Mouse (Mus musculus) kidney, adult 2 months (tissue): Measurements from ENCODE around the gene Psen2.

Source experiments
- CTCF ChIP-seq: fragments of 200-500 bp; conservative IDR thresholded peaks from 2 replicates; pipeline ENCODE4 v1.5.1; 2011; ENCODE audit warnings: low read depth, mild to moderate bottlenecking, control low read depth, low read length, moderate library complexity, mixed read lengths; ENCODE audit not compliant: insufficient read depth, insufficient read length
- POLR2A ChIP-seq: fragments of 200-500 bp; IDR thresholded peaks from one replicate; pipeline ENCODE4 v1.6.1; 2011; ENCODE audit warnings: low read depth, low read length, control low read depth

DNA sequence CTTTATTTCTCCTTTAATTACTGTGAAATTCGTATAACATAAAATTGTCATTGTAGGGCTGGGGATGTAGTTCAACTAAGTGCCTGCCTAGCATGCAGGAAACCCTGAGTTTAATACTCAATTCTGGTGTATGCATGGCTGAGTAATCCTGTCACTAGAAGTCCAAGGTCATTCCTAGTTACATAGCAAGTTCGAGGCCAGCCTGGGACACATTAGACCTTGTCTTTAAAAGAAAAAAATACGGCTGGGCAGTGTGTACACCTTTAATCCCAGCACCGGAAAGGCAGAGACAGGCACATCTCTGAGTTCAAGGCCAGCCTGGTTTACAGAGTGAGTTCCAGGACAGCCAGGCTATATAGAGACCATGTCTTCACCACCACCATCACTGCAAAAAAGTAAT lies 6.4 kb downstream of the Psen2 start:
- TF ChIP-seq POLR2A (no peak), CTCF (no peak)
